Mouse (Mus musculus) lung, postnatal 36 days (tissue): ENCODE measurements around the gene Aloxe3.
"Not testable (repeated sequence)": the region's sequence is repeated elsewhere in the genome, so short reads cannot be mapped to it uniquely, and the experiment has no call there.

ENCODE experiments used
- DNase-seq: peaks from one replicate; pipeline ENCODE4 v3.0.0; 2022; ENCODE audit warnings: mixed read lengths

The Aloxe3 gene

GRCm38 (mm10) chr11:69125852-69125918 lies at the start of gene Aloxe3:
TSS of gene Aloxe3 (plus strand) at chr11:69125896.
- DNase-seq = no peak

DNA sequence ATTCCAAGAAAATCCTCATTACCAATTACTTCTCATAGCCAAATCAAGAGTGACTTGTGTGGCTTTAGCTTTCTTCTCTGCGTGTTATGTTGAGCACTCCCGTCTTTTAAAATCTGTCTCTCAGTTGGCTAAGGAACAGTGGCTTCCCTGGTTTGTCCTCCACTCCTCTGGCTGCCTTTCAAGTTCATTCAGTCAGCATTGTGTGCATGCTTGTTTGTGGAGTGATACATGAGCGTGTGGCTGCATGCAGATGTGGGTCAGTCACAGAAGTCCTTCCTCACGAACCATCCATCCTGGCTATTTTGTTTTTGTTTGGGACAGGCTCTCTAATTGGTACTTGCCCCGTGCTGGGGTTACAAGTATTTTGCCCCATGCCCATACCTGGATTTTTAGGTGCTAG lies 49.1 kb upstream of the Aloxe3 start:
- DNase-seq = no peak

DNA sequence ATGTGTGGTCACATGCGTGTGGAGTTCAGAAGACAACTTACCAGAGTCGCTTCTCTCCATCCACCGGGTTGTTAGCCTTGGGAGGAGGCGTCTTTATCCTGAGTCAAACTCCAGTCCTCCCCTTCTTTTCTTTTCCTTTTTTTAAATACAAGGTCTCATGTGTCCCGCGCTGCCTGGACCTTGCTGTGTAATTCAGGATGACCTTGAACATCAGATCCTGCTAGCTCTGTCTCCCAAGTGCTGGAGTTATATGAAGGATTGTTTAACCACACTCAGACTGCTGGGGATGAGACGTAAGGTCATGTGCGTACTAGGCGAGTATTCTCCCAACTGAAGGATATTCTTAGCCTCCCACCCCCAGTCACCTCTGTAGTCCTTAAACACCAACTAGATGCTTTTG lies 48.4 kb upstream of the Aloxe3 start:
- no peak for DNase-seq

GRCm38 (mm10) chr11:69078041-69078440 lies 47.7 kb upstream of the Aloxe3 start:
- DNase-seq = no peak

- peak; percentile 66 for DNase-seq
Observed at GRCm38 (mm10) chr11:69078805-69079438, 46.8 kb upstream of the Aloxe3 start.

DNA sequence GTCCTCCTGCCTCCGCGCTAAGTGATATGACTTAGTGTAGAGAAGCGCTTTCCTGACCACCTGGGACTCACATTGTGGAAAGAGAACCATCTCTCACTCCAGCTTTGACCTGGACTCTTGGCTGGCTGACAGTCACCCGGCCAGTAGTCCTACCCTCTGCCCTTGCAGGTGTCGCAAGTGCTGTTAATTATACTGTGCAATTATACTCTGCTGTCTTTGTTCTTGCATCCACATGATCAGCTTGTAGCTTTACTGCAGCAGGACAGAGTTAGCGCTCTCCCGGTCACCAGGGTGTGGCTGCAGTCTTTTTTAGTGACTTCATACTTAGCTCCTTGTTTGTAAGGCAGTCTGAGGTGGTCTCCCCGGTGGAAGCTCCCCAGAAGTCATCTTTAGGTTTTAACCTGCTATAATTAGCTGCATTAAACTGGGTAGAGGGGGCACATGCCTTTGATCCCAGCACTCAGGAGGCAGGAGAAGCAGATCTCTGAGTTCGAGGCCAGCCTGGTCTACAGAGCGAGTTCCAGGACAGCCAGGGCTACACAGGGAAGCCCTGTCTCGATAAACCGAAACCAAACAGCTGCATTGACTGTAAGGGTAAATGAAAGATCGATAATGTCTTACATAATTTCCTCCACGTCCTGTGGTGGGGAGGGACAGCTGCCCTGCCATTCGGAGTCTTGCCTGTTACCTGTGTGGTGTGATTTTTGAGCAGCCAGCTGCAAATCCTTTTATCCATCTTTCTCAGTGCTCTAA lies 45.4 kb upstream of the Aloxe3 start:
- DNase-seq = no peak

DNA sequence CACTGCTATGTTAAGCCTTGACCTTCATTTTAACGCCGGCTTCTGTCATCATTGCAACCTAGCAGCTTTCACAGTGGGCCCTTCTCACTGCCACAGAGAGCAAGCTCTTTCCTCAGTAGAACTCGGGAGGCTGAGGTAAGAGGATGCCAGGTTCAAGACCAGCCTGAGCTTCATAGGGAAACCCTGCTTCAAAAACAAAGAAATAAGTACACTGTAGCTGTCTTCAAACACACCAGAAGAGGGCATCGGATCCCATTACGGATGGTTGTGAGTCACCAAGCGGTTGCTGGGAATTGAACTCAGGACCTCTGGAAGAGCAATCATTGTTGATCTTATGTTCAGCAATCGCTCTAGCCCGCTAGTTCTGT lies 44.9 kb upstream of the Aloxe3 start:
- no peak for DNase-seq

DNA sequence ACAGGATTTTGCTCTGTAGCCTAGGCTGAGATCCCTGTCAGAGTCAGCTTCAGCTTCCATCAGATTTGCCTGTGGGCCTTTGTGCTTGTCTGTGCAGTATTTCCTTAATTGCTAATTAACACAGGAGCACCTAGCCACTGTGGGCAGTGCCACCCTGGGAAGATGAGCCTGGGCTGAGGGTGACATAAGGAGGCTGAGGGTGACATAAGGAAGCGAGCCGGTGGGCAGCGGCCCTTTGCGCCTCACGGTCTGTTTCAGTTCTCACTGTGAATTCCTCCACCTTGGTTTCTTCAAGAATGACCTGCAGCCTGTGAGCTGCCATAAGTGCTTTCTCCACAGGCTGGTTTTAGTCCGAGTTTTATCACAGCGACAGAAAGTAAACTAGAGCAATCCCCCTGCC lies 44.1 kb upstream of the Aloxe3 start:
- no peak for DNase-seq

DNA sequence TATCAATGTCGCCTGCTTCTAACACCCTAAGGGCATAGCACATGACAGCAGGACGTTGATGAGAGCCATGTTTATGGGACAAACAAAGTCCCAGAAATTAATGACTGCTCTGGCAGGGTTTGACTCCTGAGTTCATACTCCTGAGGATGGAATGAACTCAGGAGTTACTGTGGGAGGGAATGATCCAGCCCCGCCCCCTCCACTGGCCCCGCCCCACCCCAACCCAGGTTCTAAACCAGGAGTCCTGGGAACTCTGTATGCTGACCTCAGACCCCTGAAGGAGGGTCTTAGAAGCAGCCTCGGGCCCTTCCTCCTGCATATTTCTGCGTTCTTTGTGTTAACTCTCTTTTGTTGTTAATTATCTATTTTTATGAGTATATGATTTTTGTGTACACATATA lies 40.1 kb upstream of the Aloxe3 start:
- no peak for DNase-seq

DNA sequence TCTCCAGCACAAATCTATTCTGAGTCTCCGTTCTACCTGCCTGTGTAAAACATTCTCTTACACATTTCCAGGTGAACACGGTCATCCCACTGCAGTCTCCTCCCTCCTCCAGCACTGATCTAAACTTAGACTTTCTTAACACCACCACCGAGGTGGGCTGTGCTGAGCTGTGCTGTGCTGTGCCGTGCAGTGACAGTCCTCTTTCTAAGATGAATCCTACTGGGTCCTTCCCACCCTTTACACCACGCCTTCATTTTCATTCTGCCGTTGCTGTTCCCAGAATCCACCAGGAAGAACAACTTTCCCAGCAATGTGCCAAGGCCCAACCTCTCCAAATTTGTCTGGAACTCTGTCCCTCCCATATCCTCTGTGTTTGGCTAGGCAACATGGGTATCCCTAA lies 39.3 kb upstream of the Aloxe3 start:
- DNase-seq = no peak

- no peak for DNase-seq
Observed at GRCm38 (mm10) chr11:69087082-69087481, 38.6 kb upstream of the Aloxe3 start.

DNA sequence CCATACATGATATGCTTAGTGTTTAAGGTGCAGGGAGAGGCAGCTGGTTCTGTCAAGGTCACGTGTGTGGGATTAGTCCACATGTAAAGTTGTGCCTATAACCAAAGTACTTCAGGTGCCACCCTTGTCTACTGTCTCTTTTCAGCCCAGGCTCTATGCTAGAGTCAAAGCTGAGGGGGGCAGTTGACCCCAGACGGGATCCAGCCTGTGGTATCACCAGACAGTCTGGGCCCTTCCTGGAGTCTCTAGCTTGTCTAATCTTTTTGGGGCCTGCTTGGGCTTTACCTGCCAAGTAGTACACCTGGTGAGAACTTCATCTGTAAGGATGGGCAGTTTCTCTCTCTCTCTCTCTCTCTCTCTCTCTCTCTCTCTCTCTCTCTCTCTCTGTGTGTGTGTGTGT lies 38.1 kb upstream of the Aloxe3 start:
- no peak for DNase-seq

DNA sequence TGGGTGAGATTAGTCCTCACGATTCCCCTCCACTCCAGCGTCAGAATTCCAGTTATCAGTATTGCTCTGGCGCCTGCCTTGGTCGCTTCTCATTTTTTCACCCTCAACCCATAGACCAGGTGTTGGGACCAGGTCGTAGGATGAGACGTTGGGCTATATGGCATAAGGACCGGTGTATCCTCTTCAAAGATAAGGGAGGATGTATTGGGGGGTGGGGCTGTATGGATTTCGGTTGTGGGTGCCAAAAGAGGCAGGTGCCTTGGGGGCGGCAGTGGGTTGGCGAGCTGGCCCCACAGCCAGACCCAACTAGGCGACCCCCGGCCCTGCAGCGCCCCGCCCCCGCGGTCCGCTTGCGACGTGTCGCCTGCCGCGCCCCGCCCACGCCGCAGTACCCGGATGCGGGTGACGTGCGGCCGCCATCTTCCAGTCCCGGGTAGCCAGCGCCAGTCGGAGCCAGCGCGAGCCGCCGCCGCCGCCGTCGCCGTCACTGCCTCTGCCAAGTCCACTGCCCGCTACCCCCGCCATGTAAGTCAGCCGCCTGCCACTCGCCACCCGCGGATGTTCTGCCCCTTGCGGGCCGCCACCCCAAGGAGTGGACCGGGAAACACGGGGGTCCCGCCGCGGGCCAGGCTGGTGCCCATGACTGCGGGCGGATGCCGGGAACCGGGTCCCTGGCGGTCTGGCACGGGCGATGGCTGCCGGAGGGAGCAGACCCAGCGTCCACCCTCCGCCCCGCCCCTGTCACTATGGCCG lies 37.4 kb upstream of the Aloxe3 start, which contains the start of gene Vamp2:
Gene Vamp2 (plus strand): TSS at position 388 of the 753 bp plus-strand sequence.
- DNase-seq = peak; percentile 93

- no peak for DNase-seq
Observed at GRCm38 (mm10) chr11:69088856-69089615, 36.7 kb upstream of the Aloxe3 start.

GRCm38 (mm10) chr11:69089616-69090290 lies 35.9 kb upstream of the Aloxe3 start:
- DNase-seq = no peak

DNA sequence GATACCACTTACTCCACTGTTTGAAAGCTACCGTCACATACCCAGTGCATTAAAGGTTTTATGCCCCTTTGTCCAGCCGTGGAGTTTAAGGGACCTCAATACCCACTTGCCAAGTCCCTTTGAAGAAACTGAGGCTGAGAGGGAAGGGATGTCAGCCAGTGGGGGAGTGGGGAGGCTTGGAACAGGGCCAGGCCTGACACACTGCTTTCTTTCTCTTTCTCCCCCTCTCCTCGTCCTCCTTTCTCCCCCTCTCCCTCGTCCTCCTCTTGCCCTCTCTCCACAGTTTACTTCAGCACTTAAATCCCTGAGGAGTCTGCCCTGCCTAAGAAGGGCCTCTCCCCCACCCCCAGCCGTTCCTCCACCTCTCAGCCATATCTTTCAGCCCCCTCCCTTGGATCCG lies 35.3 kb upstream of the Aloxe3 start:
- DNase-seq = no peak

GRCm38 (mm10) chr11:69091566-69092385 lies 33.9 kb upstream of the Aloxe3 start:
- DNase-seq = no peak

- peak; percentile 97 for DNase-seq
Observed at GRCm38 (mm10) chr11:69092386-69092751, 33.3 kb upstream of the Aloxe3 start.

DNA sequence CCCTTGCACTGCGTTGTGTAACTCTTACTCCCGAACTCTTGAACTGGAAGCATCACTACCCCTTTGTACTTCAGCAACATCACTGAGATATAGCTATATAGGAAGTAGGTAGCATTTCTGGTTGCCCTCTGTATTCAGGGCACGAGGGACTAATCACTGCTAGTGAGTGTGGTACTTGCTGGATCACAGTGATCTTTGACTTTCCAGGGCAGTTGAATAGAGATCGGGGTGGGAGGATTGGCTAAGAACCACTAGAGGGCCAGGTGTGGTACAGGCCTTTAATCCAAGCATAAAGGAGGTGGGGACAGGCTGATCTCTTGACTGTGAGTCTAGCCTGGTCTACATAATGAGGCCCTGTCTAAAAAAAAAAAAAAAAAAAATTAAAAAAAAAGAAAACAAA lies 32.8 kb upstream of the Aloxe3 start:
- DNase-seq = no peak

DNA sequence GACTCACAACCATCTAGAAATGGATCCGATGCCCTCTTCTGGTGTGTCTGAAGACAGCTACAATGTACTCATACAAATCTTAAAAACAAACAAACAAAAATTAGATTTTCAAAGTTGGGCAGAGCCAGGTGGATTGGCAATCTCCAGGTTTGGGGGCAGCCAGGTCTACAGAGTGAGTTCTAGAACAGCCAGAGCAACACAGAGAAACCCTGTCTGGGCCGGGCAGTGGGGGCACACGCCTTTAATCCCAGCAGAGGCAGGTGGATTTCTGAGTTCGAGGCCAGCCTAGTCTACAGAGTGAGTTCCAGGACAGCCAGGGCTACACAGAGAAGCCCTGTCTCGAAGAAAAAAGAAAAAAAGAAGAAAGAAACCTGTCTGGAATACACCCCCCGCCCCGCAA lies 31.8 kb upstream of the Aloxe3 start:
- not testable (repeated sequence) for DNase-seq

GRCm38 (mm10) chr11:69094697-69095429 lies 30.8 kb upstream of the Aloxe3 start, which contains the start of gene Per1:
TSS of gene Per1 (plus strand) at chr11:69095217.
- peak; percentile 100 for DNase-seq
